ENCODE assay signal across 17 mouse cellular contexts in genomic region chr5:105776368-105776767, GRCm38 (mm10).
DNase-seq lines count a peak whose midpoint lies in the region; ATAC-seq and TF ChIP-seq lines count a peak whose summit lies in the region.
"Had no signal": no experiment of that assay in that cellular context is flagged by ENCODE, and none has a peak within 500 bp of the region (broad histone marks: within the 10 kb centered on the region; RNA-seq: fewer than 3 reads in every experiment).

No protein-coding gene starts in this region.

- WGBS in forebrain, postnatal 0 days = 76% methylated on average over 5 of the region's 5 CpGs
- 77% methylated on average over 5 of the region's 5 CpGs for WGBS in forebrain, embryonic 11.5 days
- WGBS in hindbrain, postnatal 0 days = 60% methylated on average over 5 of the region's 5 CpGs
- WGBS in neural tube, embryonic 15.5 days = 60% methylated on average over 5 of the region's 5 CpGs

- H3K4me2 ChIP-seq in forebrain, postnatal 0 days (ENCODE audit: low read depth) = no peak overlapping the region
- no peak overlapping the region for H3K4me2 ChIP-seq in forebrain, embryonic 11.5 days (ENCODE audit: low read depth, low read length, severe bottlenecking)
- no peak overlapping the region for H3K4me2 ChIP-seq in hindbrain, postnatal 0 days (ENCODE audit: low read depth, low read length)
- no peak overlapping the region for H3K4me2 ChIP-seq in neural tube, embryonic 15.5 days
- H3K4me2 ChIP-seq: heart, embryonic 11.5 days; limb, embryonic 15.5 days had no signal

- no peak for TF ChIP-seq CTCF in forebrain, postnatal 0 days (IDR thresholded peaks at IDR 0.05; ENCODE audit: low read depth)
- TF ChIP-seq CTCF in layer of hippocampus, adult 2 months (conservative IDR thresholded peaks at IDR 0.05) = no peak
- TF ChIP-seq CTCF in hindbrain, postnatal 0 days (IDR thresholded peaks at IDR 0.05; ENCODE audit: low read depth) = no peak

- H3K4me1 ChIP-seq in forebrain, postnatal 0 days (ENCODE audit: insufficient read depth) = 0 out of 2 replicates have a peak, but pooled peaks cover 4% of the 10 kb centered on the region
- no peaks in the 10 kb centered on the region for H3K4me1 ChIP-seq in forebrain, embryonic 11.5 days (replicated peaks; ENCODE audit: control insufficient read depth, insufficient read depth, low read length)
- H3K4me1 ChIP-seq in hindbrain, postnatal 0 days (ENCODE audit: insufficient read depth, low read length) = no peaks in the 10 kb centered on the region
- H3K4me1 ChIP-seq in neural tube, embryonic 15.5 days = peaks cover 24% of the 10 kb centered on the region

- H3K4me3 ChIP-seq in forebrain, postnatal 0 days (ENCODE audit: low read depth, low read length) = no peak overlapping the region
- no peak overlapping the region for H3K4me3 ChIP-seq in forebrain, embryonic 11.5 days (ENCODE audit: low read depth, low read length)
- H3K4me3 ChIP-seq in layer of hippocampus, adult 2 months = no peak overlapping the region
- H3K4me3 ChIP-seq in hindbrain, postnatal 0 days (ENCODE audit: low read length) = no peak overlapping the region
- no peak overlapping the region for H3K4me3 ChIP-seq in neural tube, embryonic 15.5 days (replicated peaks)
- H3K4me3 ChIP-seq: limb, embryonic 15.5 days had no signal

- no peaks in the 10 kb centered on the region for H3K27me3 ChIP-seq in forebrain, postnatal 0 days (ENCODE audit: insufficient read depth, low read length)
- no peaks in the 10 kb centered on the region for H3K27me3 ChIP-seq in forebrain, embryonic 11.5 days (ENCODE audit: control insufficient read depth, insufficient read depth, low read length)
- H3K27me3 ChIP-seq in hindbrain, postnatal 0 days (ENCODE audit: insufficient read depth, low read length) = no peaks in the 10 kb centered on the region
- no peaks in the 10 kb centered on the region for H3K27me3 ChIP-seq in neural tube, embryonic 15.5 days (replicated peaks)
- H3K27me3 ChIP-seq: limb, embryonic 15.5 days; Patski had no signal

- peak; percentile 3; the same call in 1 of the 2 replicates for ATAC-seq in forebrain, postnatal 0 days
- ATAC-seq in forebrain, embryonic 11.5 days (replicated peaks; ENCODE audit: low FRiP score) = no peak
- peak; percentile 19; the same call in 1 of the 2 replicates for ATAC-seq in hindbrain, postnatal 0 days
- no peak for ATAC-seq in neural tube, embryonic 15.5 days (ENCODE audit: low FRiP score)
- ATAC-seq: Patski had no signal

- no peaks in the 10 kb centered on the region for H3K36me3 ChIP-seq in forebrain, postnatal 0 days (ENCODE audit: insufficient read depth)
- H3K36me3 ChIP-seq in forebrain, embryonic 11.5 days (ENCODE audit: control insufficient read depth, insufficient read depth, low read length) = no peaks in the 10 kb centered on the region
- no peaks in the 10 kb centered on the region for H3K36me3 ChIP-seq in hindbrain, postnatal 0 days (ENCODE audit: insufficient read depth, low read length)
- H3K36me3 ChIP-seq in neural tube, embryonic 15.5 days = no peaks in the 10 kb centered on the region
- H3K36me3 ChIP-seq: limb, embryonic 15.5 days had no signal

- H3K9ac ChIP-seq in forebrain, postnatal 0 days = no peak overlapping the region
- no peak overlapping the region for H3K9ac ChIP-seq in forebrain, embryonic 11.5 days (ENCODE audit: low read length)
- no peak overlapping the region for H3K9ac ChIP-seq in hindbrain, postnatal 0 days (replicated peaks; ENCODE audit: low read length)
- H3K9ac ChIP-seq in neural tube, embryonic 15.5 days (replicated peaks) = no peak overlapping the region
- H3K9ac ChIP-seq: limb, embryonic 15.5 days had no signal

- H3K27ac ChIP-seq in forebrain, postnatal 0 days (ENCODE audit: low read depth, low read length) = no peak overlapping the region
- no peak overlapping the region for H3K27ac ChIP-seq in forebrain, embryonic 11.5 days (ENCODE audit: low read depth, low read length)
- 0 out of 2 replicates have a peak overlapping the region, but pooled peaks have one; percentile 7 for H3K27ac ChIP-seq in layer of hippocampus, adult 2 months
- peak overlapping the region; percentile 57; the same call in 1 of the 2 replicates for H3K27ac ChIP-seq in hindbrain, postnatal 0 days
- H3K27ac ChIP-seq in neural tube, embryonic 15.5 days (replicated peaks) = peak overlapping the region; percentile 49
- H3K27ac ChIP-seq: limb, embryonic 15.5 days had no signal

- no peaks in the 10 kb centered on the region for H3K9me3 ChIP-seq in forebrain, postnatal 0 days (ENCODE audit: low read length)
- no peaks in the 10 kb centered on the region for H3K9me3 ChIP-seq in forebrain, embryonic 11.5 days (ENCODE audit: control insufficient read depth, low read length)
- no peaks in the 10 kb centered on the region for H3K9me3 ChIP-seq in hindbrain, postnatal 0 days (ENCODE audit: low read length)
- no peaks in the 10 kb centered on the region for H3K9me3 ChIP-seq in neural tube, embryonic 15.5 days (replicated peaks)
- H3K9me3 ChIP-seq: limb, embryonic 15.5 days had no signal

- DNase-seq in forebrain, postnatal 0 days = no peak
- no peak for DNase-seq in forebrain, embryonic 11.5 days (ENCODE audit: low spot score)
- no peak for DNase-seq in layer of hippocampus, adult 2 months (ENCODE audit: low spot score in 2 of 2)
- no peak for DNase-seq in layer of hippocampus, postnatal 10 days (ENCODE audit: low spot score in 2 of 2)
- DNase-seq in hindbrain, postnatal 0 days (ENCODE audit: low spot score) = no peak
- DNase-seq in cerebellum, postnatal 25 days = no peak
- DNase-seq in thymus, postnatal 25 days = no peak
- DNase-seq: cerebellum, postnatal 10 days; heart, postnatal 4 days; kidney, postnatal 10 days; layer of hippocampus, adult 9-11 months; lung, postnatal 14 days; right cerebral cortex, adult 18-20 months had no signal

Comparison
In these comparisons a context has a peak if more than half of its experiments do, and no peak if none do; other contexts are left out.
1. ATAC-seq: peak in forebrain, postnatal 0 days (single experiment) and hindbrain, postnatal 0 days (single experiment); none in forebrain, embryonic 11.5 days (single experiment) and neural tube, embryonic 15.5 days (single experiment).
2. H3K27ac ChIP-seq: peak in layer of hippocampus, adult 2 months (single experiment), hindbrain, postnatal 0 days (single experiment) and neural tube, embryonic 15.5 days (single experiment); none in forebrain, postnatal 0 days (single experiment) and forebrain, embryonic 11.5 days (single experiment).